Mouse (Mus musculus): ENCODE results near the gene Atf7ip.

GRCm38 (mm10) chr6:136659226-136659625, 153.3 kb downstream of the Atf7ip start:
- TF ChIP-seq POLR2A (IDR thresholded peaks at IDR 0.05; ENCODE audit: borderline replicate concordance, control insufficient read depth, low read depth, low read length) (no peak), CTCF (IDR thresholded peaks at IDR 0.05; ENCODE audit: control insufficient read depth, insufficient read depth, low read length) (no peak)
